Comparison of ENCODE assay signal across 8 mouse cellular contexts in genomic region chr2:30464411-30464810, GRCm38 (mm10). TPM values are rescaled to one million over a fixed set of nuclear protein-coding genes. Genes with fewer than 3 reads are reported as not detected.
DNase-seq lines count a peak whose midpoint lies in the region; ATAC-seq and TF ChIP-seq lines count a peak whose summit lies in the region.

No protein-coding gene starts in this region.

- no peak for TF ChIP-seq CTCF in bone marrow, adult 2 months (IDR thresholded peaks at IDR 0.05; ENCODE audit: control insufficient read depth, insufficient read depth, low read length)
- TF ChIP-seq CTCF in hindbrain, postnatal 0 days (IDR thresholded peaks at IDR 0.05; ENCODE audit: low read depth): no peak

- H3K27ac ChIP-seq in heart, embryonic 16.5 days (ENCODE audit: low read length): peak overlapping the region; percentile 90
- H3K27ac ChIP-seq in bone marrow, adult 2 months (ENCODE audit: control insufficient read depth, insufficient read depth, low read depth, low read length, poor library complexity): no peak overlapping the region
- H3K27ac ChIP-seq in hindbrain, postnatal 0 days: peak overlapping the region; percentile 28; the same call in 1 of the 2 replicates
- no peak overlapping the region for H3K27ac ChIP-seq in midbrain, embryonic 16.5 days (ENCODE audit: low read length)

- H3K9ac ChIP-seq in heart, embryonic 16.5 days (ENCODE audit: low read length): peak overlapping the region; percentile 71
- peak overlapping the region; percentile 13; the same call in 1 of the 2 replicates for H3K9ac ChIP-seq in hindbrain, postnatal 0 days (replicated peaks; ENCODE audit: low read length)
- no peak overlapping the region for H3K9ac ChIP-seq in midbrain, embryonic 16.5 days (ENCODE audit: low read depth, low read length)

- no peak for TF ChIP-seq POLR2A in bone marrow, adult 2 months (IDR thresholded peaks at IDR 0.05; ENCODE audit: borderline replicate concordance, control insufficient read depth, low read depth, low read length)

- no peaks in the 10 kb centered on the region for H3K9me3 ChIP-seq in heart, embryonic 16.5 days (replicated peaks; ENCODE audit: control insufficient read depth, low read length)
- no peaks in the 10 kb centered on the region for H3K9me3 ChIP-seq in hindbrain, postnatal 0 days (ENCODE audit: low read length)
- no peaks in the 10 kb centered on the region for H3K9me3 ChIP-seq in midbrain, embryonic 16.5 days (replicated peaks; ENCODE audit: control insufficient read depth, low read length, poor library complexity, severe bottlenecking)

- 31% methylated on average over 5 of the region's 5 CpGs for WGBS in heart, embryonic 16.5 days
- WGBS in bone marrow, adult 2 months: 30% methylated on average over 5 of the region's 5 CpGs
- WGBS in hindbrain, postnatal 0 days: 69% methylated on average over 5 of the region's 5 CpGs
- 75% methylated on average over 5 of the region's 5 CpGs for WGBS in midbrain, embryonic 16.5 days

- peaks cover 25% of the 10 kb centered on the region for H3K4me1 ChIP-seq in heart, embryonic 16.5 days (ENCODE audit: control insufficient read depth, insufficient read depth, low read length)
- H3K4me1 ChIP-seq in bone marrow, adult 2 months (ENCODE audit: control insufficient read depth, insufficient read depth, low read length): no peaks in the 10 kb centered on the region
- H3K4me1 ChIP-seq in hindbrain, postnatal 0 days (ENCODE audit: insufficient read depth, low read length): peaks cover 4% of the 10 kb centered on the region; the same call in 1 of the 2 replicates
- peaks cover 17% of the 10 kb centered on the region for H3K4me1 ChIP-seq in midbrain, embryonic 16.5 days (ENCODE audit: control insufficient read depth, insufficient read depth, low read length)

- H3K4me3 ChIP-seq in heart, embryonic 16.5 days (ENCODE audit: low read length): peak overlapping the region; percentile 55
- H3K4me3 ChIP-seq in bone marrow, adult 2 months (replicated peaks; ENCODE audit: control insufficient read depth, low read depth, low read length): peak overlapping the region; percentile 57
- H3K4me3 ChIP-seq in hindbrain, postnatal 0 days (ENCODE audit: low read length): no peak overlapping the region; the same call in 1 of the 2 replicates
- 0 out of 2 replicates have a peak overlapping the region, but pooled peaks have one; percentile 18 for H3K4me3 ChIP-seq in midbrain, embryonic 16.5 days (ENCODE audit: low read depth, low read length)

- H3K36me3 ChIP-seq in heart, embryonic 16.5 days (ENCODE audit: control insufficient read depth, insufficient read depth): no peaks in the 10 kb centered on the region
- no peaks in the 10 kb centered on the region for H3K36me3 ChIP-seq in hindbrain, postnatal 0 days (ENCODE audit: insufficient read depth, low read length)
- H3K36me3 ChIP-seq in midbrain, embryonic 16.5 days (ENCODE audit: control insufficient read depth, insufficient read depth, low read length): no peaks in the 10 kb centered on the region

- DNase-seq in heart, postnatal 36 days: no peak
- no peak for DNase-seq in hindbrain, postnatal 0 days (ENCODE audit: low spot score)
- DNase-seq in gastrocnemius, postnatal 4 days (ENCODE audit: low spot score in 2 of 2): no peak
- DNase-seq in retina, postnatal 1 day: no peak

- peak overlapping the region; percentile 77 for H3K4me2 ChIP-seq in heart, embryonic 16.5 days (ENCODE audit: low read depth, low read length)
- peak overlapping the region; percentile 52 for H3K4me2 ChIP-seq in hindbrain, postnatal 0 days (ENCODE audit: low read depth, low read length)
- H3K4me2 ChIP-seq in midbrain, embryonic 16.5 days (ENCODE audit: low read length): peak overlapping the region; percentile 44

- ATAC-seq in heart, embryonic 16.5 days (replicated peaks; ENCODE audit: extremely low read depth, insufficient read depth, low FRiP score): no peak
- peak; percentile 5; the same call in 1 of the 2 replicates for ATAC-seq in hindbrain, postnatal 0 days
- no peak for ATAC-seq in midbrain, embryonic 16.5 days
- no peak for ATAC-seq in erythroid progenitor cell, adult 5-6 weeks (replicated peaks; ENCODE audit: low FRiP score, poor library complexity, severe bottlenecking)

- intact Hi-C loops in heart, postnatal 36 days (cut with DNase I): no loop called here

- H3K27me3 ChIP-seq in heart, embryonic 16.5 days (ENCODE audit: control insufficient read depth, insufficient read depth, low read length): no peaks in the 10 kb centered on the region
- H3K27me3 ChIP-seq in hindbrain, postnatal 0 days (ENCODE audit: insufficient read depth, low read length): no peaks in the 10 kb centered on the region
- H3K27me3 ChIP-seq in midbrain, embryonic 16.5 days (ENCODE audit: control insufficient read depth, insufficient read depth, low read depth, low read length): no peaks in the 10 kb centered on the region

RNA-seq across cellular contexts. Expression of gene Ier5l, which starts 9.6 kb away (rescaled TPM):
- polyA plus RNA-seq in heart, embryonic 16.5 days (2015; fragmentation: Nextera tagmentation; extraction: Ambion mirVana): 0.72 and 0.85 TPM in 2 replicates
- total RNA-seq in heart, postnatal 36 days (2021): 1 to 10 TPM; 4.6 to 5.6 TPM
- polyA plus RNA-seq in bone marrow, adult 2 months (2011; ENCODE audit: insufficient read depth, insufficient read length, low replicate concordance, missing spikeins): 0.84 and 1.1 TPM in 2 replicates
- total RNA-seq in hindbrain, postnatal 0 days (2014; rRNA removed): 26.5 and 30.2 TPM in 2 replicates
- polyA plus RNA-seq in hindbrain, postnatal 0 days (2015; fragmentation: Nextera tagmentation; extraction: Ambion mirVana): 2.4 and 2.8 TPM in 2 replicates
- polyA plus RNA-seq in midbrain, embryonic 16.5 days (2015; fragmentation: Nextera tagmentation; extraction: Ambion mirVana): 2.0 TPM in 2 replicates
- total RNA-seq in gastrocnemius, postnatal 4 days (2021): 1 to 10 TPM; 8.2 to 8.9 TPM
- not detected in 2 replicates for total RNA-seq in erythroid progenitor cell, adult 5-6 weeks (2015; ENCODE audit: low replicate concordance)
- total RNA-seq in erythroid progenitor cell, adult 5-6 weeks (2017; ENCODE audit: low replicate concordance): 0.51 TPM in 1 of 2 replicates, not detected in the other

RNA-seq across cellular contexts. Expression of gene Ptpa, which starts 48.6 kb away (rescaled TPM):
- polyA plus RNA-seq in heart, embryonic 16.5 days (2015; fragmentation: Nextera tagmentation; extraction: Ambion mirVana): 125 and 126 TPM in 2 replicates
- total RNA-seq in heart, postnatal 36 days (2021): 10 to 100 TPM; 82.9 to 85.1 TPM
- polyA plus RNA-seq in bone marrow, adult 2 months (2011; ENCODE audit: insufficient read depth, insufficient read length, low replicate concordance, missing spikeins): 199 and 273 TPM in 2 replicates
- 140 and 156 TPM in 2 replicates for total RNA-seq in hindbrain, postnatal 0 days (2014; rRNA removed)
- 133 and 138 TPM in 2 replicates for polyA plus RNA-seq in hindbrain, postnatal 0 days (2015; fragmentation: Nextera tagmentation; extraction: Ambion mirVana)
- 146 and 156 TPM in 2 replicates for polyA plus RNA-seq in midbrain, embryonic 16.5 days (2015; fragmentation: Nextera tagmentation; extraction: Ambion mirVana)
- 100 to 1,000 TPM; 122 to 132 TPM for total RNA-seq in gastrocnemius, postnatal 4 days (2021)
- total RNA-seq in erythroid progenitor cell, adult 5-6 weeks (2015; ENCODE audit: low replicate concordance): 118 and 151 TPM in 2 replicates
- 103 and 168 TPM in 2 replicates for total RNA-seq in erythroid progenitor cell, adult 5-6 weeks (2017; ENCODE audit: low replicate concordance)

RNA-seq across cellular contexts. Expression of gene Crat, which starts 48.8 kb away (rescaled TPM):
- polyA plus RNA-seq in heart, embryonic 16.5 days (2015; fragmentation: Nextera tagmentation; extraction: Ambion mirVana): 164 and 169 TPM in 2 replicates
- total RNA-seq in heart, postnatal 36 days (2021): 100 to 1,000 TPM; 496 to 534 TPM
- polyA plus RNA-seq in bone marrow, adult 2 months (2011; ENCODE audit: insufficient read depth, insufficient read length, low replicate concordance, missing spikeins): 28.6 and 37.9 TPM in 2 replicates
- total RNA-seq in hindbrain, postnatal 0 days (2014; rRNA removed): 49.3 and 51.5 TPM in 2 replicates
- polyA plus RNA-seq in hindbrain, postnatal 0 days (2015; fragmentation: Nextera tagmentation; extraction: Ambion mirVana): 26.0 and 27.6 TPM in 2 replicates
- polyA plus RNA-seq in midbrain, embryonic 16.5 days (2015; fragmentation: Nextera tagmentation; extraction: Ambion mirVana): 23.6 and 26.0 TPM in 2 replicates
- total RNA-seq in gastrocnemius, postnatal 4 days (2021): 100 to 1,000 TPM; 229 to 241 TPM
- total RNA-seq in erythroid progenitor cell, adult 5-6 weeks (2015; ENCODE audit: low replicate concordance): 80.9 and 111 TPM in 2 replicates
- total RNA-seq in erythroid progenitor cell, adult 5-6 weeks (2017; ENCODE audit: low replicate concordance): 33.9 and 79.7 TPM in 2 replicates

Comparison
In these comparisons a context has a peak if more than half of its experiments do, and no peak if none do; other contexts are left out.
1. H3K27ac ChIP-seq: peak in heart, embryonic 16.5 days (single experiment) and hindbrain, postnatal 0 days (single experiment); none in bone marrow, adult 2 months (single experiment) and midbrain, embryonic 16.5 days (single experiment).
2. Peak in every context shown above with its lines, with median percentiles within 50 percentile points of each other: H3K4me2 ChIP-seq.